ENCODE assay signal across 8 mouse cellular contexts in genomic region chr8:124349663-124350062, GRCm38 (mm10).
DNase-seq lines count a peak whose midpoint lies in the region; ATAC-seq and TF ChIP-seq lines count a peak whose summit lies in the region.

No protein-coding gene starts in this region.

- 34% methylated on average over 7 of the region's 7 CpGs for WGBS in kidney, embryonic 15.5 days
- 38% methylated on average over 7 of the region's 7 CpGs for WGBS in liver, adult 2 months

- no peak overlapping the region for H3K4me2 ChIP-seq in kidney, embryonic 15.5 days

- H3K9me3 ChIP-seq in kidney, embryonic 15.5 days (replicated peaks) = no peaks in the 10 kb centered on the region

- no peak overlapping the region for H3K27ac ChIP-seq in kidney, embryonic 15.5 days
- no peak overlapping the region for H3K27ac ChIP-seq in liver, adult 2 months (replicated peaks; ENCODE audit: insufficient read depth, low read depth, low read length)

- 0 out of 2 replicates have a peak, but pooled peaks have one; percentile 31 for ATAC-seq in kidney, embryonic 15.5 days (replicated peaks; ENCODE audit: low FRiP score)

- H3K4me3 ChIP-seq in kidney, embryonic 15.5 days (replicated peaks) = no peak overlapping the region
- no peak overlapping the region for H3K4me3 ChIP-seq in liver, adult 2 months (ENCODE audit: insufficient read depth, low read depth, low read length)

- peak; percentile 77 for DNase-seq in ovary, postnatal 10 days (ENCODE audit: low spot score)
- no peak for DNase-seq in ovary, adult 18-20 months (ENCODE audit: low spot score)
- peak; percentile 92 to 93 for DNase-seq in cerebellum, postnatal 25 days
- peak; percentile 51 to 63 for DNase-seq in gastrocnemius, adult 8-10 months (ENCODE audit: low spot score in 2 of 2)
- DNase-seq in liver, adult 2 months (ENCODE audit: extremely low read depth, low read depth, low spot score) = peak; percentile 24
- DNase-seq in naive thymus-derived CD4-positive, alpha-beta T cell, adult 2 months (ENCODE audit: low read depth) = peak; percentile 81
- peak; percentile 62 to 89 for DNase-seq in spleen, postnatal 4 days (ENCODE audit: low spot score in 2 of 2)

- no peaks in the 10 kb centered on the region for H3K79me2 ChIP-seq in liver, adult 2 months (ENCODE audit: control insufficient read depth, insufficient read depth, low read length)

- H3K36me3 ChIP-seq in kidney, embryonic 15.5 days = peaks cover 14% of the 10 kb centered on the region; the same call in 1 of the 2 replicates
- no peaks in the 10 kb centered on the region for H3K36me3 ChIP-seq in liver, adult 2 months (ENCODE audit: control insufficient read depth, insufficient read depth, low read length)

- H3K27me3 ChIP-seq in kidney, embryonic 15.5 days = no peaks in the 10 kb centered on the region
- H3K27me3 ChIP-seq in liver, adult 2 months (ENCODE audit: control insufficient read depth, insufficient read depth, low read length) = no peaks in the 10 kb centered on the region

- peaks cover 9% of the 10 kb centered on the region for H3K4me1 ChIP-seq in kidney, embryonic 15.5 days
- peaks cover 7% of the 10 kb centered on the region for H3K4me1 ChIP-seq in liver, adult 2 months (ENCODE audit: control insufficient read depth, insufficient read depth, low read length)

- H3K9ac ChIP-seq in kidney, embryonic 15.5 days = no peak overlapping the region
- no peak overlapping the region for H3K9ac ChIP-seq in liver, adult 2 months (ENCODE audit: low read depth, low read length)

- peak; percentile 97 for TF ChIP-seq CTCF in liver, adult 2 months (IDR thresholded peaks at IDR 0.05; ENCODE audit: low read depth, low read length)

- no peak for TF ChIP-seq POLR2A in liver, adult 2 months (IDR thresholded peaks at IDR 0.05; ENCODE audit: extremely low read depth, insufficient read depth, low read length)
